Mouse (Mus musculus): ENCODE measurements around the gene Dntt. TPM values are rescaled to one million over a fixed set of nuclear protein-coding genes. Genes with fewer than 3 reads are reported as not detected.

The Dntt gene
- polyA plus RNA-seq, 1 experiment from 2014 or later = 0.06 TPM

- no peak for ATAC-seq (ENCODE audit: insufficient read depth, low FRiP score, low read depth)
- no peak overlapping the region for H3K27ac ChIP-seq
Measured at GRCm38 (mm10) chr19:41083646-41084045, 54.6 kb downstream of the Dntt start.

DNA sequence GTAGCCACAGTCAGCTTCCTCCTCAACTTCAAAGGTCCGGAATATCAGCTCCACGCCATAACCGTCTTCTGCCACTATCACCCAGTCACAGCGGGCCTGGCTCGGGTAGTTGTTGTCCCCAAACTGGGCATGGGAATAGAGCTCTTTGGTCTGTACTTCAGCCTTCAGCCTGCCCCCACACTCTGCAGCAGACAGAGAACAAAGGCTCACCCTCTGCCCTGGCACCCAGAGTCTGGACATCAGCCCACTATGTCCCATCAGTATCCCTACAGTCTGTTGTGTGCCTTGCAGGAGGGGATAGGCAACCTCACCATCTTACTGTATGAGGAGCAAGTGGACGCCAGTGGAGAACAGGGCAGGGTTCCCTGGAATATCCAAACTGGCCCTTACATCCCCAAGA is 57.2 kb downstream of the Dntt start:
- H3K36me3 ChIP-seq = no peaks in the 10 kb centered on the region
- H3K4me3 ChIP-seq (replicated peaks) = no peak overlapping the region
- no peaks in the 10 kb centered on the region for H3K27me3 ChIP-seq (replicated peaks)
- H3K4me1 ChIP-seq = no peaks in the 10 kb centered on the region
- no peaks in the 10 kb centered on the region for H3K9me3 ChIP-seq
- no peak overlapping the region for H3K27ac ChIP-seq
- H3K4me2 ChIP-seq = no peak overlapping the region
- H3K9ac ChIP-seq = no peak overlapping the region
- ATAC-seq (ENCODE audit: insufficient read depth, low FRiP score, low read depth) = no peak
- 76% methylated on average over 6 of the region's 6 CpGs for WGBS

More at GRCm38 (mm10) chr19:41083646-41084045, 54.6 kb downstream of the Dntt start:
- Histone ChIP-seq H3K4me2 (no peak overlapping the region), H3K9me3 (no peaks in the 10 kb centered on the region), H3K9ac (no peak overlapping the region), H3K27me3 (replicated peaks) (no peaks in the 10 kb centered on the region), H3K4me1 (no peaks in the 10 kb centered on the region), H3K4me3 (replicated peaks) (no peak overlapping the region), H3K36me3 (no peaks in the 10 kb centered on the region)
- WGBS = 89% methylated on average over 14 of the region's 14 CpGs

GRCm38 (mm10) chr19:41086700-41087099 is 57.6 kb downstream of the Dntt start:
- no peak overlapping the region for H3K4me3 ChIP-seq (replicated peaks)
- no peak overlapping the region for H3K4me2 ChIP-seq
- no peak overlapping the region for H3K9ac ChIP-seq
- no peaks in the 10 kb centered on the region for H3K27me3 ChIP-seq (replicated peaks)
- 3% methylated on average over 2 of the region's 2 CpGs for WGBS
- no peaks in the 10 kb centered on the region for H3K4me1 ChIP-seq
- no peaks in the 10 kb centered on the region for H3K9me3 ChIP-seq
- no peak; the same call in 1 of the 2 replicates for ATAC-seq (ENCODE audit: insufficient read depth, low FRiP score, low read depth)
- H3K36me3 ChIP-seq = no peaks in the 10 kb centered on the region
- H3K27ac ChIP-seq = no peak overlapping the region

GRCm38 (mm10) chr19:41087901-41088300 is 58.8 kb downstream of the Dntt start:
- Histone ChIP-seq H3K4me2 (no peak overlapping the region), H3K9me3 (no peaks in the 10 kb centered on the region), H3K27ac (no peak overlapping the region), H3K36me3 (no peaks in the 10 kb centered on the region), H3K4me3 (replicated peaks) (no peak overlapping the region), H3K27me3 (replicated peaks) (no peaks in the 10 kb centered on the region), H3K9ac (no peak overlapping the region), H3K4me1 (no peaks in the 10 kb centered on the region)
- WGBS = 61% methylated on average over 4 of the region's 4 CpGs
- ATAC-seq (ENCODE audit: insufficient read depth, low FRiP score, low read depth) = no peak

GRCm38 (mm10) chr19:41088491-41088890 is 59.4 kb downstream of the Dntt start:
- 0 out of 2 replicates have a peak overlapping the region, but pooled peaks have one; percentile 19 for H3K4me2 ChIP-seq
- H3K27ac ChIP-seq = no peak overlapping the region
- no peaks in the 10 kb centered on the region for H3K9me3 ChIP-seq
- no peak overlapping the region for H3K9ac ChIP-seq
- H3K27me3 ChIP-seq (replicated peaks) = no peaks in the 10 kb centered on the region
- no peak for ATAC-seq (ENCODE audit: insufficient read depth, low FRiP score, low read depth)
- H3K36me3 ChIP-seq = no peaks in the 10 kb centered on the region
- no peak overlapping the region for H3K4me3 ChIP-seq (replicated peaks)
- no peaks in the 10 kb centered on the region for H3K4me1 ChIP-seq
- 39% methylated on average over 18 of the region's 18 CpGs for WGBS

DNA sequence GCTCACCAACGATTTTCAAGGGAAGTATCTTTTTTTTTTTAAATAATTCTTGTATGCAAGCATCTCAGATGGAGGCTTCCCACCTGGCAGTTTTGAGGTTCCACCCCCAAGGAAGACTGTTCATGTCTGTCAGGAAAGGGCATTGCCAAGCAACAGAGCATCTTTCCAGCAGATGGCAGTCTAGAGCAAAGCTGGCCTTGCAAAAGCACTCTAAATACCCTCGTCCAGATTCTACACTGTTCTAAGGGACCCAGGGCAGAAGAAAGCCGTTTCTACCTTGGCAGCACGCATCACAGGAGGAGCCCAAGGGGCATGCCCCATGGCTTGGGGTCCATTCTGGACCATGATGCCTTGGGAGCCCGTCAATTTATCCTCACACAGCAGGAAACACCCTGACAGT is 60.8 kb downstream of the Dntt start:
- Histone ChIP-seq H3K27me3 (replicated peaks) (no peaks in the 10 kb centered on the region), H3K9ac (no peak overlapping the region), H3K36me3 (no peaks in the 10 kb centered on the region), H3K27ac (no peak overlapping the region), H3K4me3 (replicated peaks) (no peak overlapping the region), H3K4me1 (no peaks in the 10 kb centered on the region), H3K9me3 (no peaks in the 10 kb centered on the region), H3K4me2 (no peak overlapping the region)
- WGBS = 13% methylated on average over 5 of the region's 5 CpGs
- no peak for ATAC-seq (ENCODE audit: insufficient read depth, low FRiP score, low read depth)

DNA sequence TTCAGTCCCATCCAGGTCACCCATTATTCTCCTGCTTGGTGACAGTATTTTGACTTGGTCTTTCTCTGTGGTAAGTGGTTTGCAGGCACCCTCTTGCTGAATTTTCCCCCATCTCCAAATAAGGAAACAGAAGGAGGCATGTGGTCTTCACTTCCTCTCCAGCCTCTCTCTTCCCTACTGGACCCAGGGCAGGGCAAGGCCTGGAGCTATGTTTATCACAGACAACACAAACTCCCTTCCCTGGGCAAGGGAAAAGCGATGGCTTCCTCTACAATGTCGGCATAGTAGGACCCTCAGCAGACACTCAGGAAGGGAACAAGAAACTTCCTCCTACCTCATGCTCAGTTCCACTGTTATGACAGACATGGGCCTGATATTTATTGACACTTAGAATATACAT is 62.8 kb downstream of the Dntt start:
- Histone ChIP-seq H3K9ac (no peak overlapping the region), H3K36me3 (no peaks in the 10 kb centered on the region)

DNA sequence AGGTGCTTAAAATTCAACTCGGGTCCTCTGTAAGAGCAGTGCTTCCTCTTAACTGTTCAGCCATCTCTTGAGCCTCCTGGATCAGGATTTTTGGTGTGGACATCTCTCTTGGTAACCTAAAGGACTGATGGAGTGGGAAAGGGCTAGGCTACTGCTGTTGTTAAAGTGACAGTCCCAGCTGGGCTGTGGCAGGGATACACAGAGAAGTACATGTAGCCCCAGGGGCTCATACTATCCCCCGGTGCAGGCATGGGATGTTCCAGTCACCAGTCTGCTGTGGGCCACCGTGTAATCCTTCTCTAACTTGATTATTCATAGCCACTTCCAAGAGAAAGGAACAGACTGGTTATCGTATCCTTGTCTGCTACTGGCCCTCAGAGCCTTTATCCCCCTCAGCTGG is 68.0 kb downstream of the Dntt start:
- Histone ChIP-seq H3K4me3 (replicated peaks) (no peak overlapping the region), H3K9me3 (no peaks in the 10 kb centered on the region), H3K27me3 (replicated peaks) (no peaks in the 10 kb centered on the region), H3K36me3 (no peaks in the 10 kb centered on the region), H3K4me2 (no peak overlapping the region), H3K27ac (no peak overlapping the region), H3K9ac (no peak overlapping the region), H3K4me1 (no peaks in the 10 kb centered on the region)
- WGBS = 73% methylated on average over 4 of the region's 4 CpGs
- ATAC-seq (ENCODE audit: insufficient read depth, low FRiP score, low read depth) = no peak

More for the DNA sequence above, 62.8 kb downstream of the Dntt start:
- 61% methylated on average over 2 of the region's 2 CpGs for WGBS
- no peak for ATAC-seq (ENCODE audit: insufficient read depth, low FRiP score, low read depth)
- H3K27ac ChIP-seq = no peak overlapping the region
- no peaks in the 10 kb centered on the region for H3K27me3 ChIP-seq (replicated peaks)
- H3K4me2 ChIP-seq = no peak overlapping the region
- no peak overlapping the region for H3K4me3 ChIP-seq (replicated peaks)
- no peaks in the 10 kb centered on the region for H3K4me1 ChIP-seq
- H3K9me3 ChIP-seq = no peaks in the 10 kb centered on the region

DNA sequence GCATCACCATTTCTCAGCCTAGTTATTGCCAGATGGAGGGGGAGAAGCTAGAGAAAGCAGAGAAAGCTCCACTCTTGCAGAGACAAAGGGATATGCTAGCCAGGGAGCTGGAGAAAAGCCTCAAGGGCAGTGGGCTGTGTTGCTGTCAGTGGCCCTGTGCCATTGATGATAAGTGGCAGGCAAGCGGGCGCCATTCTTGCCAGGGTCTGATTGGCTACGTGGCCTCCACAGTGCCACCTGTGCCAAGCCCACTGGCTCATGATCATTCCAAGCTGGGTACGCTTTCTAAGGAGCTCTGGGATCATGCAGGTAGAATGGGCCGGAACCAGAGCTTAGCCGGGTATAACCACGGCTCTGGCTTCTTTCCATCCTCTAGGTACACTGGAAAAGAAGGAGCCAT is 71.8 kb downstream of the Dntt start:
- Histone ChIP-seq H3K9ac (no peak overlapping the region), H3K36me3 (no peaks in the 10 kb centered on the region), H3K4me2 (no peak overlapping the region), H3K9me3 (no peaks in the 10 kb centered on the region), H3K27ac (no peak overlapping the region), H3K4me3 (replicated peaks) (no peak overlapping the region), H3K4me1 (no peaks in the 10 kb centered on the region), H3K27me3 (replicated peaks) (no peaks in the 10 kb centered on the region)
- no peak for ATAC-seq (ENCODE audit: insufficient read depth, low FRiP score, low read depth)
- WGBS = 94% methylated on average over 7 of the region's 7 CpGs

GRCm38 (mm10) chr19:41101390-41101789 is 72.3 kb downstream of the Dntt start:
- WGBS = 83% methylated on average over 8 of the region's 8 CpGs
- H3K4me2 ChIP-seq = no peak overlapping the region
- no peak overlapping the region for H3K4me3 ChIP-seq (replicated peaks)
- H3K27me3 ChIP-seq (replicated peaks) = no peaks in the 10 kb centered on the region
- no peaks in the 10 kb centered on the region for H3K4me1 ChIP-seq
- H3K9ac ChIP-seq = no peak overlapping the region
- no peak for ATAC-seq (ENCODE audit: insufficient read depth, low FRiP score, low read depth)
- H3K36me3 ChIP-seq = no peaks in the 10 kb centered on the region
- no peak overlapping the region for H3K27ac ChIP-seq
- no peaks in the 10 kb centered on the region for H3K9me3 ChIP-seq

- no peak overlapping the region for H3K9ac ChIP-seq
- WGBS = 40% methylated on average over 8 of the region's 8 CpGs
Measured at GRCm38 (mm10) chr19:41104922-41105321, 75.8 kb downstream of the Dntt start.

GRCm38 (mm10) chr19:41107530-41107929 is 78.5 kb downstream of the Dntt start:
- no peak for ATAC-seq (ENCODE audit: insufficient read depth, low FRiP score, low read depth)
- H3K9me3 ChIP-seq = no peaks in the 10 kb centered on the region
- H3K36me3 ChIP-seq = no peaks in the 10 kb centered on the region
- no peak overlapping the region for H3K27ac ChIP-seq
- H3K9ac ChIP-seq = no peak overlapping the region
- H3K4me1 ChIP-seq = 0 out of 2 replicates have a peak, but pooled peaks cover 2% of the 10 kb centered on the region
- no peak overlapping the region for H3K4me2 ChIP-seq
- H3K4me3 ChIP-seq (replicated peaks) = no peak overlapping the region
- WGBS = 50% methylated on average over 8 of the region's 8 CpGs
- no peaks in the 10 kb centered on the region for H3K27me3 ChIP-seq (replicated peaks)

More at GRCm38 (mm10) chr19:41104922-41105321, 75.8 kb downstream of the Dntt start:
- Histone ChIP-seq H3K27ac (no peak overlapping the region), H3K27me3 (replicated peaks) (no peaks in the 10 kb centered on the region), H3K9me3 (no peaks in the 10 kb centered on the region), H3K4me2 (no peak overlapping the region), H3K36me3 (no peaks in the 10 kb centered on the region), H3K4me3 (replicated peaks) (no peak overlapping the region), H3K4me1 (no peaks in the 10 kb centered on the region)
- ATAC-seq (ENCODE audit: insufficient read depth, low FRiP score, low read depth) = no peak

DNA sequence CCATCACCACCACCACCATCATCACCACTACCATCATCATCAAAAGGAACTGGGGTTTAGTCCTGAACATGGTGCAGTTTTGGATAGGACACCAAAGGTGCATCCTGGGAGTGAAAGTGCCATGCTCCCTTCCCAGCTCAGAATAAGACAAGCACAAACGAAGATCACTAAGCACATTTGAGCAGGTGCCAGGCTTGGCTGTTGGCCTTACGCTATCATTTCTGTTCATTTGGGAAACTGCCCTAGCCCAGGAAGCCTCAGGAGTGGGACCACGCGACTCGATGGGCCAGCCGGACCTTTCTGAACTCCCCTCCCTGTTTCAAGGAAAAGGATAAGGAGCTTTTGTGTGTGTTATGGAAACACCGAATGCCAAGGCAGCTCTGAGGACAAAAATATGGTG is 79.6 kb downstream of the Dntt start:
- WGBS = 90% methylated on average over 7 of the region's 7 CpGs
- Histone ChIP-seq H3K27me3 (replicated peaks) (no peaks in the 10 kb centered on the region), H3K27ac (no peak overlapping the region), H3K9ac (no peak overlapping the region), H3K4me3 (replicated peaks) (no peak overlapping the region), H3K9me3 (no peaks in the 10 kb centered on the region), H3K4me2 (no peak overlapping the region), H3K36me3 (no peaks in the 10 kb centered on the region), H3K4me1 (0 out of 2 replicates have a peak, but pooled peaks cover 6% of the 10 kb centered on the region)
- ATAC-seq (ENCODE audit: insufficient read depth, low FRiP score, low read depth) = no peak

Data from stomach, embryonic 15.5 days (tissue).